Mouse (Mus musculus) heart, postnatal 0 days (tissue): ENCODE measurements at regions not wholly inside any gene's neighbourhood (a gene's known extent, or its start where the extent isn't known, plus 50 kb on each side); places are given as distances from the start of the nearest gene placed in this dataset.

ENCODE experiments used
- CTCF ChIP-seq: IDR thresholded peaks from 2 replicates; pipeline ENCODE4 v1.5.1; 2016; ENCODE audit warnings: antibody characterized with exemption, control low read depth, low read depth
- EP300 ChIP-seq: IDR thresholded peaks from 2 replicates; pipeline ENCODE4 v1.6.1; 2016; ENCODE audit warnings: antibody characterized with exemption, low read depth

DNA sequence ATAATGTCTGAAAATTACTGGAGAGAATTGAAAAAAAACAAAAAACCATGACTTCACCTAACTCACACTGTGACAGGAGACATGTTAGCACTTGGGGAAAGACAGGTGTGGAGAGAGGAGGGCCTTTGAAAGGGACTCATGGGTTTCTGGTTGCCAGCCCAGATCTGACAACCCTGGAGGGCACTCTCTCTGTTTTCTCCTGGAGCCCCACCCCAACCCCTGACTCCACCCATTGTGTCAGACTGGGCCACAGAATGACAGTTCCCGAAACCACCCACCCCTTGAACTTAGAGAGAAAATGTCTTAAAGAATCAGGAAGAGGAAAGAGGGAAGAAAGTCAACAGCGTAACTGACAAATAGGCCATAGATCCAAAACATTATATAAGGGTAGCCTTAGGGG, 197.4 kb upstream of the Rreb1 start:
- TF ChIP-seq CTCF (no peak), EP300 (no peak)
